Mouse (Mus musculus): ENCODE measurements around the gene Adh4. TPM values are rescaled to one million over a fixed set of nuclear protein-coding genes. Genes with fewer than 3 reads are reported as not detected.

Adh4 gene
- total and polyA plus RNA-seq, 3 experiments = 0.25 TPM; not detected in 2

DNA sequence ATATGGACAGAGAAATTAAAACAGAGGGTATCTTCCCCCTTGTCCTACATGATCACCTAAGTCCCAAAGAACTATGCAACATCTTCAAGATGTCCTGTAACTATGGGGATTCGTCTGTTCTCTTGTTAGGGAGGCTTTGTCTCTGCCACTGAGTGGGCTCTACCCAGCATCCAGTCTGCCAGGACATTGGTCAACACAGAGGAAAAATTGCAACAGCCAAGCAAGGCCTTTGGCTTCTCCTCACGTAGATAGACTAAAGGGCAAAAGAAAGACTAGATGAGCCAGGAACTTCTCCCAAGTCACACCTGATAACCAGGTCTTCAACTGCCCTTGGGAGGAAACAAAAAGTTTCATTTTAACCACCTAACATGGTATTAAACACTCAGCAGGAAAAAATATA lies 40.1 kb upstream of the Adh4 start:
- no peaks in the 10 kb centered on the region for H3K36me3 ChIP-seq (replicated peaks in 1 of 2; ENCODE audit: control insufficient read depth in 1 of 2, insufficient read depth in 1 of 2, low read length in 1 of 2)
- H3K9ac ChIP-seq (ENCODE audit: insufficient read depth, low read depth) = no peak overlapping the region
- H3K27me3 ChIP-seq (replicated peaks) = no peaks in the 10 kb centered on the region
- H3K9me3 ChIP-seq (replicated peaks; ENCODE audit: low read length) = no peaks in the 10 kb centered on the region
- no peak overlapping the region for H3K4me3 ChIP-seq (replicated peaks in 1 of 3; ENCODE audit: low read depth in 2 of 3, low read length in 2 of 3, poor library complexity in 1 of 3)
- no peak overlapping the region for H3K4me2 ChIP-seq (ENCODE audit: insufficient read depth, low read depth, poor library complexity, severe bottlenecking)
- DNase-seq (ENCODE audit: extremely low read depth) = no peak
- TF ChIP-seq MAX (IDR thresholded peaks at IDR 0.05; ENCODE audit: low read length) = no peak
- TF ChIP-seq ZC3H11A (IDR thresholded peaks at IDR 0.05; ENCODE audit: low read depth, low read length) = no peak
- TF ChIP-seq NELFE (IDR thresholded peaks at IDR 0.05; ENCODE audit: low read depth, low read length) = no peak
- TF ChIP-seq MEF2A (IDR thresholded peaks at IDR 0.05; ENCODE audit: borderline replicate concordance, low read depth, low read length) = no peak
- no peak for TF ChIP-seq KAT2A (IDR thresholded peaks at IDR 0.05; ENCODE audit: insufficient replicate concordance, low read length)
- no peak for TF ChIP-seq CHD2 (IDR thresholded peaks at IDR 0.05; ENCODE audit: low read length)
- TF ChIP-seq MYC (IDR thresholded peaks at IDR 0.05; ENCODE audit: low read depth, low read length) = no peak
- TF ChIP-seq JUN (IDR thresholded peaks at IDR 0.05; ENCODE audit: insufficient read depth, low read depth, low read length) = no peak
- TF ChIP-seq GABPA (IDR thresholded peaks at IDR 0.05; ENCODE audit: insufficient replicate concordance, low read depth, low read length) = no peak
- TF ChIP-seq ZMIZ1 (IDR thresholded peaks at IDR 0.05; ENCODE audit: low read depth, low read length) = no peak
- TF ChIP-seq POLR2A (IDR thresholded peaks at IDR 0.05; ENCODE audit: low read depth, low read length) = no peak
- TF ChIP-seq JUND (conservative IDR thresholded peaks at IDR 0.05; ENCODE audit: low read depth, low read length) = no peak
- no peak for TF ChIP-seq E2F4 (IDR thresholded peaks at IDR 0.05; ENCODE audit: insufficient replicate concordance, low read depth, low read length)
- no peak for TF ChIP-seq RAD21 (IDR thresholded peaks at IDR 0.05; ENCODE audit: low read depth, low read length)
- TF ChIP-seq ETS1 (conservative IDR thresholded peaks at IDR 0.05; ENCODE audit: low read depth, low read length) = no peak
- TF ChIP-seq UBTF (IDR thresholded peaks at IDR 0.05; ENCODE audit: low read depth, low read length) = no peak
- no peak for TF ChIP-seq ELF1 (IDR thresholded peaks at IDR 0.05; ENCODE audit: low read depth, low read length)
- no peaks in the 10 kb centered on the region for H3K79me2 ChIP-seq (replicated peaks; ENCODE audit: control insufficient read depth, extremely low read depth, insufficient read depth, poor library complexity, severe bottlenecking)
- in situ Hi-C loops (cut with MboI; ENCODE audit: low pct_ligation_motif_present, low pct_unique_long_range_greater_than_20kb, low sequenced_read_pairs) = no loop called here
- H3K27ac ChIP-seq (ENCODE audit: insufficient read depth, low read depth) = no peak overlapping the region
- dilution Hi-C loops (cut with MboI; ENCODE audit: extremely low pct_ligation_motif_present, extremely low pct_unique_long_range_greater_than_20kb, low sequenced_read_pairs) = no loop called here
- H3K4me1 ChIP-seq (ENCODE audit: control insufficient read depth in 1 of 2, insufficient read depth in 2 of 2) = no peaks in the 10 kb centered on the region

- H3K36me3 ChIP-seq (replicated peaks in 1 of 2; ENCODE audit: control insufficient read depth in 1 of 2, insufficient read depth in 1 of 2, low read length in 1 of 2) = no peaks in the 10 kb centered on the region
- no peaks in the 10 kb centered on the region for H3K9me3 ChIP-seq (replicated peaks; ENCODE audit: low read length)
- no peak overlapping the region for H3K27ac ChIP-seq (ENCODE audit: insufficient read depth, low read depth)
- H3K79me2 ChIP-seq (replicated peaks; ENCODE audit: control insufficient read depth, extremely low read depth, insufficient read depth, poor library complexity, severe bottlenecking) = no peaks in the 10 kb centered on the region
- H3K4me3 ChIP-seq (replicated peaks in 1 of 3; ENCODE audit: low read depth in 2 of 3, low read length in 2 of 3, poor library complexity in 1 of 3) = no peak overlapping the region
- in situ Hi-C loops (cut with MboI; ENCODE audit: low pct_ligation_motif_present, low pct_unique_long_range_greater_than_20kb, low sequenced_read_pairs) = no loop called here
- H3K4me2 ChIP-seq (ENCODE audit: insufficient read depth, low read depth, poor library complexity, severe bottlenecking) = no peak overlapping the region
- DNase-seq (ENCODE audit: extremely low read depth) = peak; percentile 42
- H3K9ac ChIP-seq (ENCODE audit: insufficient read depth, low read depth) = no peak overlapping the region
- dilution Hi-C loops (cut with MboI; ENCODE audit: extremely low pct_ligation_motif_present, extremely low pct_unique_long_range_greater_than_20kb, low sequenced_read_pairs) = no loop called here
- H3K27me3 ChIP-seq (replicated peaks) = no peaks in the 10 kb centered on the region
- TF ChIP-seq MEF2A (IDR thresholded peaks at IDR 0.05; ENCODE audit: borderline replicate concordance, low read depth, low read length) (no peak), KAT2A (IDR thresholded peaks at IDR 0.05; ENCODE audit: insufficient replicate concordance, low read length) (no peak), NELFE (IDR thresholded peaks at IDR 0.05; ENCODE audit: low read depth, low read length) (no peak), ZKSCAN1 (IDR thresholded peaks at IDR 0.05; ENCODE audit: borderline replicate concordance, low read depth, low read length) (no peak), POLR2A (IDR thresholded peaks at IDR 0.05; ENCODE audit: low read depth, low read length) (no peak)
- peaks cover 0 to 6% of the 10 kb centered on the region in 2 experiments; a peak in 2 of 4 replicates for H3K4me1 ChIP-seq (ENCODE audit: control insufficient read depth in 1 of 2, insufficient read depth in 2 of 2)
Measured at GRCm38 (mm10) chr3:138381133-138381532, 34.1 kb upstream of the Adh4 start.

Measured in CH12.LX (cell line).